Mouse (Mus musculus): ENCODE results near the gene Ell.
A peak's percentile ranks its signal among the peaks of the same experiment; 100 is the strongest.

The Ell gene

GRCm38 (mm10) chr8:70539077-70539813, at the start of gene Ell:
Gene Ell (plus strand): TSS chr8:70539457.
- peak; percentile 99 for DNase-seq (ENCODE audit: low spot score)

GRCm38 (mm10) chr8:70489576-70489975, 49.7 kb upstream of the Ell start:
- no peak for DNase-seq (ENCODE audit: low spot score)

- no peak for DNase-seq (ENCODE audit: low spot score)
Observed at GRCm38 (mm10) chr8:70490061-70490879, 49.0 kb upstream of the Ell start.

- no peak for DNase-seq (ENCODE audit: low spot score)
Observed at GRCm38 (mm10) chr8:70490880-70491495, 48.3 kb upstream of the Ell start.

- no peak for DNase-seq (ENCODE audit: low spot score)
Observed at GRCm38 (mm10) chr8:70492664-70493640, 46.3 kb upstream of the Ell start, which contains the start of gene Crlf1. Gene Crlf1 (plus strand): TSS chr8:70493158.

GRCm38 (mm10) chr8:70493692-70494415, 45.4 kb upstream of the Ell start:
- DNase-seq (ENCODE audit: low spot score), result no peak

GRCm38 (mm10) chr8:70494416-70494945, 44.8 kb upstream of the Ell start:
- DNase-seq (ENCODE audit: low spot score), result no peak

- no peak for DNase-seq (ENCODE audit: low spot score)
Observed at GRCm38 (mm10) chr8:70495001-70495770, 44.1 kb upstream of the Ell start.

- DNase-seq (ENCODE audit: low spot score), result no peak
Observed at GRCm38 (mm10) chr8:70495771-70496062, 43.5 kb upstream of the Ell start.

GRCm38 (mm10) chr8:70500386-70501301, 38.6 kb upstream of the Ell start:
- no peak for DNase-seq (ENCODE audit: low spot score)

GRCm38 (mm10) chr8:70501820-70502529, 37.3 kb upstream of the Ell start:
- DNase-seq (ENCODE audit: low spot score), result no peak

GRCm38 (mm10) chr8:70502540-70502939, 36.7 kb upstream of the Ell start:
- no peak for DNase-seq (ENCODE audit: low spot score)

GRCm38 (mm10) chr8:70503062-70503750, 36.1 kb upstream of the Ell start:
- DNase-seq (ENCODE audit: low spot score), result peak; percentile 65

GRCm38 (mm10) chr8:70504291-70504716, 35.0 kb upstream of the Ell start:
- no peak for DNase-seq (ENCODE audit: low spot score)

GRCm38 (mm10) chr8:70504851-70505250, 34.4 kb upstream of the Ell start:
- peak; percentile 80 for DNase-seq (ENCODE audit: low spot score)

- no peak for DNase-seq (ENCODE audit: low spot score)
Observed at GRCm38 (mm10) chr8:70505698-70506327, 33.4 kb upstream of the Ell start.

All from urinary bladder, postnatal 25 days (tissue).